Mouse (Mus musculus): ENCODE results near the gene Lrfn1.
A peak's percentile ranks its signal among the peaks of the same experiment; 100 is the strongest.
"Not testable (repeated sequence)": the region's sequence is repeated elsewhere in the genome, so short reads cannot be mapped to it uniquely, and the experiment has no call there.

Gene Lrfn1

GRCm38 (mm10) chr7:28447865-28448820 is 3.6 kb upstream of the Lrfn1 start:
- DNase-seq, result no peak

DNA sequence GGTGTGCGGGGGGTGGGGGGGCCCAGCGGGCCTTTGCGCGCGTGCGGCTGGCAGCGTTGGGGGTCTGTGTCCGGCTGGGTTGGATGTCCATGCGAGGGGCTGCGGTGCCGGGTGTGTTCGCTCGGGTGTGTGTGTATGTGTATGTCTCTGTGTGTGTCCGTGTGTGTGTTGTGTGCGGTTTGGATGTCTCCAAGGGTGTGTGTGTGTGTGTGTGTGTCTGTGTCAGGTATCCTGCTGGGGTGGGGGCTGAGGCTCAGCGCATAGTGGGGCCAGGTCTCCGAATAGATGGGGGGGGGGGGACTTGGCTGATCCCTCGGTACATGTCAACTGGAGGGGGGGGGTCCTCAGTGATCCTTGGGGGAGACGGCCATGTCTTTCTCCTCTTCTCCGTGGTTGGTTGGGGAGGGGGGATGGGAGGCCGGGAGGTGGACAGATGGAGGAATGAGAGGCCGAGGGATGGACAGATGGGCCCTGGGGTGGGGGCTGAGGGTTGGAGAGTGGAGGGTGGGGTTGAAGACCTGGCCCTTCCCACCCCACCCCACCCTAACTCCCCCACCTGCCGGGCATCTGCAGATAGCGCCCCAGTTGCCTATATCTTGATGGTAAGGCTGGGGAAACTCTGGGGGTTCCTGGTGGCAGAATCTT is 703 bp downstream of the Lrfn1 start:
- no peak for DNase-seq

- no peak for DNase-seq
Observed at GRCm38 (mm10) chr7:28460361-28460760, 8.6 kb downstream of the Lrfn1 start.

GRCm38 (mm10) chr7:28462769-28463168 is 11.0 kb downstream of the Lrfn1 start:
- DNase-seq, result no peak

DNA sequence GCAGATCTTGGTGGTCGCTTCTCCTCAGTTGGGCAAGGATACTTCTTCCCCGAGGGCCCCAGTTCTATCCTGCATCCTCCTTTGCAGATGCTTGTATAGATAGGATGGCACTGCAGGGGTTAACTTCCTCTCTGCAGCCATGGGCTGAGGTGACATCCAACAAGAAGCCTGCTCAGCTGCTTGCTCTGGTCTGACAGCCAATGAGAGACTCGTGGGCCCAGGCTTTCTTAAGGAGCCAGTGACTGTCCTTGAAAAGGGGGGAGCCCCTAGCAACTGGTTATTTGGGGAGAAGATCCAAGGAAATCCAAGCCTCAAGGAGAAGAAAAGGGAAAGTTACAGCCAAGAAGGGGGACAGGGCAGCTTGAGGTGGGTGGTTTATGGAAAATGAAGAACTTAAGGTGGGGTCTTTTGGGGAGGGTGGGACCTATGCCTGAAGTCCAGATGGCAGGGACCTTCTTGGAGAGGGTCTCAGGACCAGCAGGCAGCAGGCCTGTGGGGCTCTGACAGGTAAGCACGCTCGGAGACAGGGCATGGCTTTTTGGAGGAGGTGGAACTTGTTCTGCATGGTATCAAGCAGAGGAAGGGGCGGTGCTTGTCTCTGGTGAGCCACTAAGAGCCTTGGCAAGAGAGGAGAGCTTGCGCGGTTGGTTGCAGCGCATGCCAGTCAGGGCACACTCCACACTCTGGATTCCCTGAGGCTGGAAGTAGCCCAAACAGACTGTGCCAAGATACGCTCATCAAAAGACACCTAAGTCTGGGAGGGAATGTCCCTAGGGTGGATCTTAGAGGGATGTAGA is 12.8 kb downstream of the Lrfn1 start:
- DNase-seq, result peak; percentile 70

DNA sequence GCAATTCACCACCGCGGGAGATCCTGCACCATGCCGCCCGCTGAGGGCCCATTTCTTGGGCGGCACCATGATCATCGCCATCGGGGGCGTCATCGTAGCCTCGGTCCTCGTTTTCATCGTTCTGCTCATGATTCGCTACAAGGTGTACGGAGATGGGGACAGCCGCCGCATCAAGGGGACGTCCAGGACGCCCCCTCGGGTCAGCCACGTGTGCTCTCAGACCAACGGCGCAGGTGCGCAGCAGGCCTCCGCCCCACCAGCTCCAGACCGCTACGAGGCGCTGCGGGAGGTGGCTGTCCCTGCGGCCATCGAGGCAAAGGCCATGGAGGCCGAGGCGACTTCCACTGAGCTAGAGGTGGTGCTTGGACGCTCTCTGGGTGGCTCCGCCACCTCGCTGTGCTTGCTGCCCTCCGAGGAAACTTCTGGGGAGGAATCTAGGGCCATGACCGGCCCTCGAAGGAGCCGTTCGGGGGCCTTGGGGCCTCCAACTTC is 15.0 kb downstream of the Lrfn1 start:
- no peak for DNase-seq

DNA sequence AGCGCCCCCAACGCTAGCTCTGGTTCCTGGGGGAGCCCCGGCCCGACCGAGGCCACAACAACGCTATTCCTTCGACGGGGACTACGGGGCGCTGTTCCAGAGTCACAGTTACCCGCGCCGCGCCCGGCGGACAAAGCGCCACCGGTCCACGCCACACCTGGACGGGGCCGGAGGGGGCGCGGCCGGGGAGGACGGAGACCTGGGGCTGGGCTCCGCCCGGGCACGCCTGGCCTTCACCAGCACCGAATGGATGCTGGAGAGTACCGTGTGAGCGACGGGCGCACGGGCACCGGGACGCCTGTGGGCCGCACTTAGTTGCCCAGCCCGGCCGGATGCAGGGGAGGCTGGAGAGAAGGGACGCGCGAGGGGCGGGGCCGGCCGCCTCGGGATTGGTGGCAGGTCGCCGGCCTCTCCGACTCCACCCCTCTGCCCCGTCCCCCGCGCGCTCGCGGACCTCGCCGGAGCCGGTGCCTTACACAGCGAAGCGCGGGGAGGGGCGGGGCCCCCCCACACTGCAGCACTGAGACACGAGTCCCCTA is 15.5 kb downstream of the Lrfn1 start:
- DNase-seq, result peak; percentile 41

GRCm38 (mm10) chr7:28476191-28476590 is 24.4 kb downstream of the Lrfn1 start:
- DNase-seq, result no peak

DNA sequence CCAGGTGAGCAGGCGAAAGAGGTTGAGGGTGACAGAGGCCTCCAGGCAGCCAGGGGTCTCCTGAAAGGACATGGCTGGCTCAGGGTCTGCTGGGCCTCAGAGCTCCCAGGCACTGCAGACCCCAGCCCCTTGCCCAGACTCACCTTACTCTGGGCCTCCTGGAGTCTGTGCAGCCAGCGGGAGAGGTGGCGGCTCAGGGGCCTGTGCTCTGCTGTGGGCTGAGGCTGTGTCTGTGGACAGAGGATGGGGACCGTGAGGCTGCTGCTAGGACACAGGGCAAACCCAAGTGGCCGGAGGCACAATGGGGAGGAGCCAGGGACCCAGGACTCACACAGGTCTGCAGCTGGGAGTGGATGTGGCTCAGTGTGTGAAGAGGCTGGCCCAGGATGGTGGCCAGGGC is 25.6 kb downstream of the Lrfn1 start:
- no peak for DNase-seq

- DNase-seq, result no peak
Observed at GRCm38 (mm10) chr7:28478854-28479253, 27.1 kb downstream of the Lrfn1 start.

DNA sequence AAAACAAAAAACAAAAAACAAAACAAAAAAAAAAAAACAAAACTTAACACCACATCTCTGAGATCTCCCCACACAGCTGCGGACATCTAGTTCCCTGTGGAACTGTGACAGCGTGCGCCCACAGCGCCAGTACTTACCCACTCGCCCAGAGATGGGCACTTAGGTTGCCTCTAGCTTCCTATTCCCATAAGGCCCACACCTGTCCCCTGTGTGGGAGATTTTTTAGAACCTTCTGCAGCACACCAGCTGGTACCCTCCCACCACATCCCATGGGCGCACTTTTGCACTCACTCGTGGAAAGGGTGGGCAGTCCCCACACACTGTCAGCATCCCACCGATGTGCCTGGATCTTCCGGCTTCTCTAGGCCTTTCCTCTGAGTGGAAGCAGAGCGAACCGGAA is 31.1 kb downstream of the Lrfn1 start:
- DNase-seq, result no peak

DNA sequence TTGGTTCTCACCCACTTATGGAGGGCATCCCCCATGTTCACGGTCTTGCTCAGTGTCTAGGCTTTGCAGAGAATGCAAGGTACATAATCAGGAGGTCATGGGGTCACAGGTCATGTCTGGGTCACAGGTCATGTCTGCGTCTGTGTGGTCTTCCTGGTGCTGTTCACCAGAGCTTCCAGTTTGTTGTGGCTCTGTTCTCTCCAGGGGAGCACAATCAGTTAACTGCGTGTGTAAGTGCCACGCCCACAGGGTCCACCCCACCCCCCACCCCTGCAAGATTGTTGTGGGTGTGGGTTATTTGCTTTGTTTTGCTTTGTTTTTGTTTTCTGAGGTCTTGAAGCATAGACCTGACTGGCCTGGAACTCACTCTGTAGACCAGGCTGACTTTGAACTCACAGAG is 32.4 kb downstream of the Lrfn1 start:
- no peak for DNase-seq

DNA sequence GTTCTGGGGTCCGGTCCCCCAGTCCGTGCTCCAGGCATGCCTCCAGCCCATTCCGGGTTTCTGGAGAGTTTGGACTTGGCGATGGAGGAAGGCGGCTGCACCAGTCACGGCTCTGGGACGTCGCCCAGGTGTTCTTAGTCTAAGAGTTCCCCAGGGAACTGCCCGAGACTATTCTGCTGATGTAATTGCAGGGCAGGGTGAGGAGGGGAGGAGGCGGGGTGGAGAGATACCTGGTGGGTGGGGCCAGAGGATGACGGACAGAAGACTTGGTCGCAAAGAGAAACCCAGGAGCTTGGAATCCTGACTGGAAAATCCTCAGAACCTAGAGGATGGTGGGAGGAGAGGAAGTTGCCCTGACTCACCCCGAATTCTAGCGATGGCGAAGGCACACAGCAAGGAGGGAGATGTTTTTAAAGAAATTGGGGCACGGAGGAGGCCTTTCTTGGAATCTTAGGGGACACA is 36.3 kb downstream of the Lrfn1 start:
- peak; percentile 29 for DNase-seq

GRCm38 (mm10) chr7:28490410-28490809 is 38.6 kb downstream of the Lrfn1 start:
- DNase-seq, result peak; percentile 90

DNA sequence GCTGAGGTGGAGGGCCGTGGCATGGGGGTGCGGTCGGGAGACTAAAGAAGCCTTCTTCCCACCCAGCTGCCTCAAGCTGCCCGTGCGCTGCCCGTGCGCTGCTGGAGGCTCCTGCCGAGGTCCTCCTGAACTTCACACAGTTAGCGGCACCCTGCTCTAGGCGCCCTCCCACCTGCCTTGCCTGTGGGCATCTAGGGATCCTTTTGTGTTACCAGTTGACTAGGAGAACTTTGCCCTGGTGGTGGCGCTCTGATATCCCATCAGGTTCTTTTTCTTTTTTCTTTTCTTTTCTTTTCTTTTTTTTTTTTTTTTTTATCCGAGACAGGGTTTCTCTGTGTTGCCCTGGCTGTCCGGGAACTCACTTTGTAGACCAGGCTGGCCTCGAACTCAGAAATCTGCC is 39.1 kb downstream of the Lrfn1 start:
- peak; percentile 6 for DNase-seq

DNA sequence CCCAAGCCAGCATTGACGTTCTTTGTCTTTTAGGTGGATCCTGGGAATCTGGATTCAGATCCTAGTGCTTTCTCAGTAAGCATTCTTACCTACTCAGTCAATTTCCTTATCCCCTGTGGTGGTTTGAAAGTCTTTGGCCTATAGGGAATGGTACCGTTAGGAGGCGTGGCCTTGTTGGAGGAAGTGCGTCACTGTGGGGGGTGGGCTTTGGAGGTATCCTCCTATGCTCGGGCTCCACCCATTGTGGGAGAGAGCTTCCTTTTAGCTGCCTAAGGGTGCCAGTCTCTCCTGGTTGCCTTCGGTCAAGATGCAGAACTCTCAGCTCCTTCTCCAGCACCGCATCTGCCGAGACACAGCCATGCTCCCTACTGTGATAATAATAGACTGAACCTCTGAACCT is 40.5 kb downstream of the Lrfn1 start:
- DNase-seq, result no peak

DNA sequence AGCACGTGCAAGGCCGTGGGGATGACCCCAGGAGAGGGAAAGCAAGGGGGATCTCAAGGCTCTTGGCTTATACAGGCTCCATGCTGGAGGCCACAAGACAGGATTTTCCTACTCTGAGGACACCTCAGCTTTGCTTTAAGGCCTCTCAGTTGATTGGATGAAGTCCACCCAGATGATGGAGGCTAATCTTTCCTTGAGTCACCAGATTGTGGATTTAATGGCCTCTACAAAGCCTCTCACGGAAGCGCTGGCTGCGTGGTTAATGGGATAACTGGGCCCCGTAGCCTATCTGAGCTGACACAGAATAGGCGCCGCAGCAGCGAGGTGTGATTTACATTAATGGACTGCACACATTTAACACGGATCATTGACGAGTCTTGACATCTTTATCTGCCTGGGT is 43.6 kb downstream of the Lrfn1 start:
- DNase-seq, result no peak

DNA sequence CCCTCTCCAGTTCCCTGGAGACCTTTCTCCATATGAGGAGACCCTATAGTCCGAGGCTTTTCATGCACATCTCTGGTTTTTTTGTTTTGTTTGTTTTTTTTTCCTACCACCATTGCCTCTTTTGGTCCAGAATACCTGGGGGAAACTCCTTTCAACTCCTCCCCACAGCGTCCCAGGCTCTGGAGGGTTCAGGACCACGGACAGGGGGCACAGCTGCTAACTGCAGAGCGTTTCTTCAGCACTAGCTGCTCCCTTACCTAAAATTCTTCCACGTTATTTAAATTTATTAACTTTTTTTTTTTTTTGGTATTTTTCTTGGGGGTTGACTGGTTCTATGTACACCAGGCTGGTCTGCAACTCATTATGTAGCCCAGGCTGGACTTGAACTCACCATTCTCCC is 53.8 kb downstream of the Lrfn1 start:
- no peak for DNase-seq

DNA sequence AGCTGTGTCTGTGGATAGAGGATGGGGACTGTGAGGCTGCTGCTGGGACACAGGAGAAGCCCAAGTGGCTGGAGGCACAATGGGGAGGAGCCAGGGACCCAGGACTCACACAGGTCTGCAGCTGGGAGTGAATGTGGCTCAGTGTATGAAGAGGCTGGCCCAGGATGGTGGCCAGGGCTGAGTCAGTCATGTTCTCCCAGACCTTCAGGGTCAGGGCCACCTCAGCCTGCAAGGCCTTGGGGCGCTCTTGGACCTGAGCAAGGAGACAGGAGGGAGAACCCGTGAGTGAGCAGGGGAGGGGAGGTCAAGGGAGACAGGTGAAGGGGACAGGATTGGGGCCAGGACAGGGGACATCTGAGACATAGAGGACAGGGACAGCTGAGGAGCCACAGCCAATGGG is 57.3 kb downstream of the Lrfn1 start:
- DNase-seq, result not testable (repeated sequence)

DNA sequence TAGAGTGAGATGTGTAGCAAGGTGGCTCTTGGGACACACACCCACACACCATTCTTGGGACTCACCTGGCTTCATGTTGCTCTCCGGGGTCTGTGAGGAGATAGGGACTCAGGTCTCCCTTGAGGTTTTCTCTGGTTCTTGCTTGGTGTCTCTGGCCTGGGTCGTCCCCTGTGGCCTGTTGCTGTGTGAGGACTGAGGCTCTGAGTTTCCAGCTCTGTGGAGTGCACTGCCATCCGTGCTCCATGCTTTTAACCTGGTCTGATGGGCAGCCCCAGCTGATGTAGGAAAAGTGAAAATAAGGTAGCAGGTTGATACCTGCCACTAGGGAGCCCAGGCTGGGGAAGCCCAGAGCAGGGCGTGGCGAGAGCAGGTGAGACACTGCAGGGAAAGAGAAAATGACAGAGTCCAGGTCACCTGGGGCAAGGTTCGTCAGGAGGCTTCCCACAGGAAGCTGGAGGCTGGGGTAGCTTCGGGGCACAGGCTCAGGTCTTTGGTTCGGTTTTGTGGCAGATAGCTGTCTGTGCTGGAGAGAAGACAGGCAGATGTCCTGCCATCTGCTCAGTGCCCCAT is 58.7 kb downstream of the Lrfn1 start, which contains the start of gene Ifnl2:
TSS of gene Ifnl2 (minus strand) at position 51 of the 570 bp plus-strand sequence.
- DNase-seq, result not testable (repeated sequence)

DNA sequence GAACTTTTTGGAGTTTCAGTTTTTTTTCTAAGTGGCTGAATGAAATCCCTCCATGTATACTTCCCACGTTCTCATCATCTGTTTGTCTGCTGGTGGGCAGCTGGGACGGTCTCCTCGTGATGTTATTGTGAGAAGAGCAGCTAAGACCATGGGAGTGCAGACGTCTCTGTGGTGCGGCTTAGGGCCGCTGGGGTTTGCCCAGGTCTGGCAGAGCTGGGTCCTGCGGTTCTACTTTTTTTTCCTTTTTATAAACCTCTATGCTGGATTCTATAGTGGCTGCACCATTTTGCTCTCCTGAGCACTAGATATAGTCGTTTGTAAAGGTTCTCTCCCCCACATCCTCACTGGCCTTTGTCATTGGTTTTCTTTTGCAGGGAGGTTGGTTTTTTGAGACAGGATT is 59.7 kb downstream of the Lrfn1 start:
- no peak for DNase-seq
